Mouse (Mus musculus): ENCODE measurements at regions not wholly inside any gene's neighbourhood (a gene's known extent, or its start where the extent isn't known, plus 50 kb on each side); places are given as distances from the start of the nearest gene placed in this dataset.

GRCm38 (mm10) chr13:84345791-84346511, 123.9 kb downstream of the Tmem161b start:
- intact Hi-C loops (cut with DNase I) = loop anchor here (1.0 to 5.0 kb wide), 6 partner anchors 266 to 684 kb away; no protein-coding TSS in a partner anchor
- DNase-seq (ENCODE audit: extremely low spot score in 1 of 2, low spot score in 2 of 2) = peak; percentile 49 to 53

DNA sequence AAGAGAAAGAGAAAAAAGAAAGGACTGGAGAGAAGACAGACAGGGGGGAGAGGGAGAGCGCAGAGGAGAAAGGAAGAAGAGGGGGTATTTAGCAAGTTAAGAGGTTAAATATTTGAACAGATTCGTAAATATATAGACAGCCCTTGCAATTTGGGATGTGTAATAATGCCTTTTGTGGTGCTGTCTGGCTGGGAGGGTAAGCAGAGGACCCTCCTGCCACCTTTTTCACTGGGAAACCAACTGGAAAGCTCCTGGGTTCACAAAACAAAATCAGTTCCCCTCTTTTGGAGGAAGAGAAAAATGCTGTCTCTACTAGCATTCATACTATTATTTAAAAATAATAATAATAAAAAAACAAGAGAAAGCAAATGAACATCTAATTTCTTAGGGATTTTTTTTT, 124.5 kb downstream of the Tmem161b start:
- no peak for DNase-seq (ENCODE audit: extremely low spot score in 1 of 2, low spot score in 2 of 2)
- intact Hi-C loops (cut with DNase I) = loop anchor here (2.0 to 5.0 kb wide), 5 partner anchors 266 to 684 kb away; no protein-coding TSS in a partner anchor

DNA sequence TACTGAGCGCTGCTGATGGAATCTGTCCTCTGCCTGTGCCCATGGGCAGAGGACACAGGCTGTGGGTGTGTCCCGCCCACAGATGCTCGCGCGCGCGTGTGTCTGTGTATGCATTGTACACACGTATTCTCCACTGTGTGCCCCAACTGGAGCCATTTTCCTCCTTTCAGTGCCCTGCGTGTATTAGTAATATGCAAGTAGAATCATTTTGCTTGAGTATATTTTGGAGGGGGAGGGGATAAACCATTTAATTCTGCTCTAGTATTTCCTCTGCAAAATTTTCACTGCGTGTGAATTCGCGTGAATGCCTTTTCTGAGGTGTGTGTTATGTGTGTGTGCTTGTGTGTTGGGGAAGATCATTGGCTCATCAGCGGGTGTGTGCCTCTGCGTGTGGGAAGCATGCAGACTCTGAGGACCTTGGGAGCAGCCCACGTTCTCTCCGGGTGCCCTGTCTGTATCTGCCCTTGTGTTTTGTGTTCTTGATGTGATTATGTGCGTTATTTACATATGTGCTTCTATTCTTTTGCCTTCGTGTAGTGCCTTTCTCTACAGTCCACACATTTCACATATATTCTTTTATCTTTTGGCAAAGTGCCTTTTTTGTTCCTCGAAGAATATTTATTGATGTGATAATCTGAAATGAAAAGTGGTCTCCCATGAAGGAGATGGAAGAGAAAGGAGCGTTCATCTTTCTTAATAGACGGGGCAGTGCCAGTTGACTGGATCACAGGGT, 125.3 kb downstream of the Tmem161b start:
- DNase-seq (ENCODE audit: extremely low spot score in 1 of 2, low spot score in 2 of 2) = peak; percentile 59 to 63
- intact Hi-C loops (cut with DNase I) = loop anchor here (2.0 to 5.0 kb wide), 5 partner anchors 265 to 685 kb away; no protein-coding TSS in a partner anchor

GRCm38 (mm10) chr13:84347914-84348700, 126.0 kb downstream of the Tmem161b start:
- intact Hi-C loops (cut with DNase I) = loop anchor here (2.0 to 5.0 kb wide), 6 partner anchors 264 to 686 kb away; no protein-coding TSS in a partner anchor

DNA sequence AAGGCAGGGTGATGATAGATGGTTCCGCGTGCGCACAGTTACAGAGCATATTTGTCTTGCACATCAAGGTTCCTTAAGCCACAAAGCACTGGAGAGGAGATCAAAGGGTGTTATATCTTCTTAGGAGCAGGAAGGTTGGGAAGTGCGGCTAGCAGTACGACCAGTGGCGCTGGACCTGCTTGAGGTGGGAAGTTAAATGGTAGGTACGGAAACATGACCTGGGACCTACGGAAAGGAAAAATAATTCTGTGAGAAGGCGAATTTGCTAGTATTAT, 126.5 kb downstream of the Tmem161b start:
- peak in 1 of 2 experiments; percentile 34 for DNase-seq (ENCODE audit: extremely low spot score in 1 of 2, low spot score in 2 of 2)
- intact Hi-C loops (cut with DNase I) = loop anchor here (2.0 to 5.0 kb wide), 5 partner anchors 264 to 686 kb away; no protein-coding TSS in a partner anchor

More at GRCm38 (mm10) chr13:84347914-84348700, 126.0 kb downstream of the Tmem161b start:
- DNase-seq (ENCODE audit: extremely low spot score in 1 of 2, low spot score in 2 of 2) = peak; percentile 98 to 99

GRCm38 (mm10) chr13:84349001-84349720, 127.1 kb downstream of the Tmem161b start:
- peak; percentile 58 to 74 for DNase-seq (ENCODE audit: extremely low spot score in 1 of 2, low spot score in 2 of 2)
- intact Hi-C loops (cut with DNase I) = loop anchor here (2.0 to 5.0 kb wide), 5 partner anchors 263 to 687 kb away; no protein-coding TSS in a partner anchor

- intact Hi-C loops (cut with DNase I) = loop anchor here (2.0 to 10.0 kb wide), 6 partner anchors 215 to 687 kb away; no protein-coding TSS in a partner anchor
- DNase-seq (ENCODE audit: extremely low spot score in 1 of 2, low spot score in 2 of 2) = peak in 1 of 2 experiments; percentile 63
Observed at GRCm38 (mm10) chr13:84349721-84350040, 127.6 kb downstream of the Tmem161b start.

DNA sequence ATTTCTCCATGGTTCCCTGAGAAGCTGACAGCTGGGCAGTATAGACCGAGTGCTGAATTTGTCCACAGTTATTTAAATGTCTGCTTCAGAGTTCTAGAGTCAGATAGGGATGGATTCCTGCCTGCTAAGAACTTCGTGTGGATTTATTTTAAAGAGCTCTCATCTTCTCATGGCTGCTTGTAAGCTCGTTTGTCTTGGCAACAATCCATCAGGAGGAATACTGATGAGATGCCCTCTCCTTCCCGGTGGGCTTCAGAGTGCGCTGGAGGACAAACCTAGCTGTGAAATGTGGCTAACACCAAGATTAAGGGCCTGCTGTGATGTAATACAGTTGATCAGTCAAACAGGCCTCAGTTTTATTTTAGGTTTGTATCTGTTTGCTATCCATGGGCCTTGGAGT, 128.7 kb downstream of the Tmem161b start:
- intact Hi-C loops (cut with DNase I) = loop anchor here (10.0 kb wide), 1 partner anchor 214 kb away; no protein-coding TSS in a partner anchor
- DNase-seq (ENCODE audit: extremely low spot score in 1 of 2, low spot score in 2 of 2) = peak in 1 of 2 experiments; percentile 12

DNA sequence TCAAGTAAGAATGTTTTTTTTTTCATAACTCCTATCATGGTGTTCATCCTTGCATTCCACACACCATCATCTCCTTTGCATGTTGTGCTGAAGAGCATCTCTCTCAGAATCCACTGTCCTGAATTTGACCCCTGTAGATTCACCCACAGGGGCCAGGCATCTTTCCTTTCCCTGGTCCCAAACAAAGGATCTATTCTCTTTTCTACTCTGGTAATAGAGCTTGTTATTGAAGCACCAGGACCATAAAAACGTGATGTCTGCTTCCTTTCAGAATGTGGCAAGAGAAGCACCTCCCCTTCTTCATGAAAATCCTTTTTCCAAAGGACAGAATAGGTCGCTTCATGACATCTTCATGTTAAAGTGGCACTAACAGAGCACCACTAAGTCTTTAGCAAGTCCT, 134.4 kb downstream of the Tmem161b start:
- intact Hi-C loops (cut with DNase I) = loop anchor here (10.0 kb wide), 1 partner anchor 208 kb away; no protein-coding TSS in a partner anchor

DNA sequence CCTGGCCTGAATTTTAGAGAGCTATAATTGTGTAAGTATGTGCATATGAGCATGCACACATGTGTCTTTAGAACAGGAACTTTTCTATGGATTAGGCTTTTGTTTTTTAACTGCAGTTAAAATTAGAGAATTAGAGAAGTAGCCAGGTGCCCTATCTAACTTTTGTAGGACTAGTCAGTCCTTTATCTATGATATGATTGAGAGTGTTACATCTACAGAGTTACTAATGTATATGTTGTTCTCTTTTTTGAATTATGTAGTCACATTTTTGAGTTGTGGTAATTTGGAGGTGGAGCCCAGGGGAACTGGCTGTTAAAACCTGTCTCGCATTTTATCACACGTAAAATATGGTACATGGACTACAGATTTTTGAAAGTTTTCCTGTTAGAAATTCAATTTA, 138.4 kb downstream of the Tmem161b start:
- DNase-seq (ENCODE audit: extremely low spot score in 1 of 2, low spot score in 2 of 2) = no peak
- intact Hi-C loops (cut with DNase I) = no loop called here

More for the DNA sequence above, 134.4 kb downstream of the Tmem161b start:
- DNase-seq (ENCODE audit: extremely low spot score in 1 of 2, low spot score in 2 of 2) = no peak

- intact Hi-C loops (cut with DNase I) = no loop called here
- DNase-seq (ENCODE audit: extremely low spot score in 1 of 2, low spot score in 2 of 2) = no peak
Observed at GRCm38 (mm10) chr13:84364069-84364468, 142.0 kb downstream of the Tmem161b start.

DNA sequence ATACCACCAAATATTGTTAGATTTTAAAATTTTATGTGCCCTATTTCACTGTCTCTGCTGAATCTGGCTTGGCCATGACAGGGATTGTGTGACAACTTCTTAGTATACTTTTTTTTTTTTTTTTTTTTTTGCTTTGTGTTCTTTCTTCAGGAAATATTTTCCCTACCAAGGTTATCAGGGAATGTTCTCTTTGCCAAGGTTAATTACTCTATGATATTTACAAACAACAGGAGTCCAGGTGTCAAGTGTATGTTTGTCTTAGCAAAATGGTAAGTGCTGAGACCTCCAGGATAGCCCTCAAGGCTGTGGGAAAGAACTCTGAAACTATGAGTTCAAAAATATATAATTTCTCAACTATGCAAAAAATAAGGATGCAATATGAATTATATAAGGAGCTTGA, 143.4 kb downstream of the Tmem161b start:
- DNase-seq (ENCODE audit: extremely low spot score in 1 of 2, low spot score in 2 of 2) = no peak
- intact Hi-C loops (cut with DNase I) = no loop called here

- intact Hi-C loops (cut with DNase I) = no loop called here
- no peak for DNase-seq (ENCODE audit: extremely low spot score in 1 of 2, low spot score in 2 of 2)
Observed at GRCm38 (mm10) chr13:84366017-84366416, 143.9 kb downstream of the Tmem161b start.

DNA sequence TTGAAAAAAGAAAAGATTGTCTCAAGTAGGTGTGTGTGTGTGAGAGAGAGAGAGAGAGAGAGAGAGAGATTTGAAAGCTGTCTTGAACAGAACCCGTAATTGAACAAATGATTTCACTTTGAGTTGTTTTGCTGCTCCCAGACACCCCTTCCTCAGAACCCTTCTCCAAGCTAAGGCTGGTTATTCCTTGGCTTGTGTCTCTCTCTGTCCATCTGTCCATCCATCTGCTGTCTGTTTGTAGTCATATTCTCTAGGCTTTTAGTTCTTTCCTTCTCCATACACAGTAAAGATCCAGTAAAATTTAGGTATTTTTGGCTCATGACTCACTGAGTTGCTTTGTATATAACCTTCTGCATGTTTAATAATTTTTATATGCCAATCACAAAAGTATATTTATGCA, 144.7 kb downstream of the Tmem161b start:
- intact Hi-C loops (cut with DNase I) = no loop called here
- no peak for DNase-seq (ENCODE audit: extremely low spot score in 1 of 2, low spot score in 2 of 2)

DNA sequence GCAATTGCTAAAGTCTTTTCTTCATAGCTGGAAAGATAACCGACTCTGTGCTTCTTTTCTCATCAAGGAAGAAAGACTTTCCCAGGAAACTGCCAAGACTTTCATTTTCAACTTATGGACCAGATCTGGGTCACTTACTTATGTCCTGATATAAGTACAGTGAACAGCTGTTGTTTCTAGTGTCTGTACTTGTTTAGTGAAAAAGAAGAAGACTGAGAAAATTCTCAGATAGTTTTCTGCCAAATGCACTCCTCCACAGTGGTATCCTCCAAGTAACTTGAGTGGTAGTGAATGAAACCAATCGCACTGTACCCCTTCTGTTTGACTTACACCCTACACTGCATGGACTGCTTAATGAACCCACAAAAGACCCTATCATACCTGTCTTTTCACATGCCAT, 146.1 kb downstream of the Tmem161b start:
- peak in 1 of 2 experiments; percentile 23 for DNase-seq (ENCODE audit: extremely low spot score in 1 of 2, low spot score in 2 of 2)

GRCm38 (mm10) chr13:84374711-84375257, 152.7 kb downstream of the Tmem161b start:
- intact Hi-C loops (cut with DNase I) = no loop called here
- DNase-seq (ENCODE audit: extremely low spot score in 1 of 2, low spot score in 2 of 2) = no peak

More for the DNA sequence above, 146.1 kb downstream of the Tmem161b start:
- intact Hi-C loops (cut with DNase I) = no loop called here

- intact Hi-C loops (cut with DNase I) = no loop called here
- no peak for DNase-seq (ENCODE audit: extremely low spot score in 1 of 2, low spot score in 2 of 2)
Observed at GRCm38 (mm10) chr13:84375941-84376340, 153.8 kb downstream of the Tmem161b start.
